Mouse (Mus musculus) MEL (cell line): ENCODE results near the gene Cdkal1.

Source experiments
- CTCF ChIP-seq, 3 experiments: IDR thresholded peaks in 2 of 3; conservative IDR thresholded peaks in 1 of 3; 2 replicates each; pipeline ENCODE4 v1.5.1; 2011 to 2012; ENCODE audit warnings: low read length in 3 of 3, low read depth in 2 of 3, mild to moderate bottlenecking in 2 of 3, improper control_type of control experiment in 1 of 3, inconsistent platforms in 1 of 3, mixed read lengths in 1 of 3, moderate library complexity in 1 of 3; ENCODE audit not compliant: control insufficient read depth in 1 of 3, insufficient read depth in 1 of 3, poor library complexity in 1 of 3, severe bottlenecking in 1 of 3
- EP300 ChIP-seq, 2 experiments: IDR thresholded peaks; 2 replicates each; pipeline ENCODE4 v1.6.1; 2011; ENCODE audit warnings: improper control_type of control experiment in 2 of 2, low read length in 2 of 2, low read depth in 1 of 2, mild to moderate bottlenecking in 1 of 2
- JUND ChIP-seq: IDR thresholded peaks from 2 replicates; pipeline ENCODE4 v1.6.1; 2011; ENCODE audit warnings: low read depth, mild to moderate bottlenecking, improper control_type of control experiment, low read length
- MAX ChIP-seq: IDR thresholded peaks from 2 replicates; pipeline ENCODE4 v1.6.1; 2011; ENCODE audit warnings: low read length, improper control_type of control experiment
- NRF1 ChIP-seq: IDR thresholded peaks from 2 replicates; pipeline ENCODE4 v1.6.1; 2014; ENCODE audit warnings: low read depth, mild to moderate bottlenecking, inconsistent platforms, low read length, improper control_type of control experiment, moderate library complexity; ENCODE audit not compliant: poor library complexity, insufficient read depth, severe bottlenecking
- POLR2A ChIP-seq, 2 experiments: IDR thresholded peaks; 2 replicates each; pipeline ENCODE4 v1.6.1; 2011 to 2012; ENCODE audit warnings: low read length in 2 of 2, mild to moderate bottlenecking in 2 of 2, control low read depth in 1 of 2, improper control_type of control experiment in 1 of 2, low read depth in 1 of 2, moderate library complexity in 1 of 2; ENCODE audit not compliant: control insufficient read depth in 1 of 2, insufficient read depth in 1 of 2, poor library complexity in 1 of 2
- SIN3A ChIP-seq: IDR thresholded peaks from 2 replicates; pipeline ENCODE4 v1.6.1; 2012; ENCODE audit warnings: low read length, improper control_type of control experiment, inconsistent platforms

GRCm38 (mm10) chr13:29503147-29504044 lies 352.1 kb downstream of the Cdkal1 start:
- TF ChIP-seq JUND = no peak
- TF ChIP-seq MAX = no peak
- no peak for TF ChIP-seq POLR2A (IDR thresholded peaks at IDR 0.05; ENCODE audit: control insufficient read depth in 1 of 2, insufficient read depth in 1 of 2, low read depth in 1 of 2, low read length in 2 of 2, poor library complexity in 1 of 2)
- no peak for TF ChIP-seq SIN3A
- TF ChIP-seq NRF1 = no peak
- no peak for TF ChIP-seq CTCF (IDR thresholded peaks at IDR 0.05 in 2 of 3, conservative IDR thresholded peaks at IDR 0.05 in 1 of 3; ENCODE audit: control insufficient read depth in 1 of 3, insufficient read depth in 1 of 3, low read depth in 2 of 3, low read length in 3 of 3, poor library complexity in 1 of 3, severe bottlenecking in 1 of 3)
- no peak for TF ChIP-seq EP300 (IDR thresholded peaks at IDR 0.05; ENCODE audit: low read depth in 1 of 2, low read length in 2 of 2)
